Mouse (Mus musculus): Measurements from ENCODE around the gene Ccl22. TPM values are rescaled to one million over a fixed set of nuclear protein-coding genes. Genes with fewer than 3 reads are reported as not detected.

Gene Ccl22
- total RNA-seq, 4 experiments from 2014 or later: 0.22 to 0.72 (median 0.39) TPM; not detected in 1

- DNase-seq (ENCODE audit: low spot score in 2 of 2): no peak
Measured at GRCm38 (mm10) chr8:94778895-94779533, 33.6 kb downstream of the Ccl22 start.

DNA sequence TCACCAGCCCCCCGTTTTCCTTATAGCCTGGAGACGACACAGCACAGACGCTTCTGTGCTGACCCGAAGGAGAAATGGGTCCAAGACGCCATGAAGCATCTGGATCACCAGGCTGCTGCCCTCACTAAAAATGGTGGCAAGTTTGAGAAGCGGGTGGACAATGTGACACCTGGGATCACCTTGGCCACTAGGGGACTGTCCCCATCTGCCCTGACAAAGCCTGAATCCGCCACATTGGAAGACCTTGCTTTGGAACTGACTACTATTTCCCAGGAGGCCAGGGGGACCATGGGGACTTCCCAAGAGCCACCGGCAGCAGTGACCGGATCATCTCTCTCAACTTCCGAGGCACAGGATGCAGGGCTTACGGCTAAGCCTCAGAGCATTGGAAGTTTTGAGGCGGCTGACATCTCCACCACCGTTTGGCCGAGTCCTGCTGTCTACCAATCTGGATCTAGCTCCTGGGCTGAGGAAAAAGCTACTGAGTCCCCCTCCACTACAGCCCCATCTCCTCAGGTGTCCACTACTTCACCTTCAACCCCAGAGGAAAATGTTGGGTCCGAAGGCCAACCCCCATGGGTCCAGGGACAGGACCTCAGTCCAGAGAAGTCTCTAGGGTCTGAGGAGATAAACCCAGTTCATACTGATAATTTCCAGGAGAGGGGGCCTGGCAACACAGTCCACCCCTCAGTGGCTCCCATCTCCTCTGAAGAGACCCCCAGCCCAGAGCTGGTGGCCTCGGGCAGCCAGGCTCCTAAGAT is 34.3 kb downstream of the Ccl22 start:
- no peak for DNase-seq (ENCODE audit: low spot score in 2 of 2)

GRCm38 (mm10) chr8:94780491-94781154 is 35.2 kb downstream of the Ccl22 start:
- DNase-seq (ENCODE audit: low spot score in 2 of 2): no peak

- DNase-seq (ENCODE audit: low spot score in 2 of 2): no peak
Measured at GRCm38 (mm10) chr8:94781155-94781837, 35.9 kb downstream of the Ccl22 start.

DNA sequence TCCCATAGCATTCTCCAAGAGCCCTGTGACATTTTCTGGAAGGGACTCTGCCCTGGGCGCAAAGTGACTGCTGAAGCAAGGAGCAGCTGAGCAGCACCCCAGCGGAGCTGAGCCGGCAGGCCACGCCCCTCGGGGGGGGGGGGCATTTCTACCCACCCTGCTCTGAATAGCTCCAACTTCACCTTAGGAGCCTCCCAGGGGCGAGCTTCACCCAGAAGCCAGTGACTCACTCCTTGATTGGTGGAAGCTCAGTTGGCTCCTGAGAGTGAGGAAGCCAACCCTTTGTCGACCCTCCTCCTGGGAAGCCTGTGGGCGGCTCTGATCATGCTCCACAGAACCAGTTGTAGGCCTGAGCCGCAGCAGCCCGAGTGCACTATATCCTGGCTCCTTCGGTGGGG is 36.4 kb downstream of the Ccl22 start:
- DNase-seq (ENCODE audit: low spot score in 2 of 2): no peak

DNA sequence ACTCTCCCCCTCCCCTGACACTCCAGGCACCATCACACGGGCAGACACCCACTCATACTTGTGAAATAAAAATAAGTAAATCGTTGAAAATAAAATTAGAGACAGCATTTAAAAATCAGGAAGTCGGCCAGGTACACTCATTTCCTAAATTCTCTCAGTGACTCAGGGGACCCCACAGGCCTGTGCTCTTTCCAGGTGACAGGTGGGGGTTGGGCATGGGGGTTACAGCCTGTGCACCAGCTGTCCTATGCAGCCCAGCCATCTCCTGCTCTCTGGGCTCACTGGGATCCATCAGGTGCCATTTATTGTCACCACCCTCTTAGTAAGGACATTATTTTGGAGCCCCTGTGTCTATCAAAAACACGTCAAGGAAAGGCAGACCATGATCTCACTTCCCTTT is 38.5 kb downstream of the Ccl22 start:
- DNase-seq (ENCODE audit: low spot score in 2 of 2): no peak

GRCm38 (mm10) chr8:94785247-94785985 is 40.0 kb downstream of the Ccl22 start:
- DNase-seq (ENCODE audit: low spot score in 2 of 2): no peak

DNA sequence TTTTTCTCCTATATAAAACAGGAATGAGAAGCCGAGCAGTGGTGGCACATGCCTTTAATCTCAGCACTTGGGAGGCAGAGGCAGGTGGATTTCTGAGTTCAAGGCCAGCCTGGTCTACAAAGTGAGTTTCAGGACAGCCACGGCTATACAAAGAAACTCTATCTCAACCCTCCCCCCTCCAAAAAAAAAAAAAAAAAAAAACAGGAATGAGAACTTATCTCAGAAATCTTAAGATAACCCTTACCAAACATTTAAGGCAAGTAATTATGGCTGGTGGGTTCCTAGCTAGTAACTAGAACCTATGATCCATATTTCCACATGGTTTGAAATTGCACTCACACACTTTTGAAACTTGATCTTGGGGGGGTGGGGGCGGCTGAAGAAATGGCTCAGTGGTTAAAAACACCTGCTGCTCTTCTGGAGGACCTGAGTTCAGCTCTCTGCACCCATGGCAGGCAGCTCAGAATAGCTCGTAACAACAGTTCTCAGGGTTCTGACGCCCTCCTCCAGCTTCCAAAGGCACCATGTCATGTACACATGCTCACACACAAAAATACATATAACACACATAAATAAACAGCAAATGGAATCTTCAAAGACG is 40.7 kb downstream of the Ccl22 start:
- DNase-seq (ENCODE audit: low spot score in 2 of 2): no peak

DNA sequence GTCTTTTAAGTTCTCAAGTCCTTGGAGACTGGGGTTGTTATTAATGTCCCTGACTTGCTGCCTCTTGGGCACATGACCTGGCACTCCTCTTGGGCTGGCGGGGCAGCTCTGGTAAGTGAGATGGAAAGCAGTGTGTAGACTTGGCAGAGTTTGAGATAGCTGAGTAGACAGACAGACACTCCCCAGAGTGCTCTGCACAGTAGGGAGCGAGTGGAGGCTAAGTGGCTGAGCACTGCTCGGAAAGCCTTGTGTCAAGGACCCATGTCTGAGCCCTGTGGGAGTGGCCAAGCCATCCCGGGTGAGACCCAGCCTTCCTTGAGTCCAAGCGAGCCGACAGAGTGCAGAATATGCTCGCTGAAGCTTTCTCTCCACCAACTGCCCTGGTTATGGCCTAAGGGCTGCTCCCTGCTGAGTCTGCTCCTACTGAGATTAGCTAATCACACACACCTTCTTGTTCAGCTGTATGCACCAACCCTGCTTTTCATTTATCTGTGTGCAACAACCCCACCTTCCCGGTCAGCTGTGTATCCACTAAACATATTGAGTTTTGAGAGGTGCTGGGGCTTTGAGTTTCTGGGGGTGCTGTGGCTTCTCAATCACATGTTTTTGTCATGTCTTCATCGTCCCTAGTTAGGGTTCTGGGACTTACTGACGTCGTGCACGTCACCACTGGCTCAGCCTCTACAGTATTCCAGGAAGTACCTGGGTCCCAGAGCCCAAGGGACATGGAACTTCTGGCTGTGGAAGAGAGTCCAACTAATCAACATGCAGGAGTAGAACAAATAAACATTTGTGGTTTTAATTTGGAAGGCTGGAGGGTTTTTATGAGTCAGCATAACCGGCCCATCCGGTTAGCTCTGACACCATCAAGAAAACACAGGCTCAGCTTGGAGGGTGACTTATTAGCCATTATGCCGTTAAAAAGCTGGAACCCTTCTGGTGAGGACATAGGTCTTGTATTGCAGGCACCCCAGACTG is 42.4 kb downstream of the Ccl22 start:
- no peak for DNase-seq (ENCODE audit: low spot score in 2 of 2)

DNA sequence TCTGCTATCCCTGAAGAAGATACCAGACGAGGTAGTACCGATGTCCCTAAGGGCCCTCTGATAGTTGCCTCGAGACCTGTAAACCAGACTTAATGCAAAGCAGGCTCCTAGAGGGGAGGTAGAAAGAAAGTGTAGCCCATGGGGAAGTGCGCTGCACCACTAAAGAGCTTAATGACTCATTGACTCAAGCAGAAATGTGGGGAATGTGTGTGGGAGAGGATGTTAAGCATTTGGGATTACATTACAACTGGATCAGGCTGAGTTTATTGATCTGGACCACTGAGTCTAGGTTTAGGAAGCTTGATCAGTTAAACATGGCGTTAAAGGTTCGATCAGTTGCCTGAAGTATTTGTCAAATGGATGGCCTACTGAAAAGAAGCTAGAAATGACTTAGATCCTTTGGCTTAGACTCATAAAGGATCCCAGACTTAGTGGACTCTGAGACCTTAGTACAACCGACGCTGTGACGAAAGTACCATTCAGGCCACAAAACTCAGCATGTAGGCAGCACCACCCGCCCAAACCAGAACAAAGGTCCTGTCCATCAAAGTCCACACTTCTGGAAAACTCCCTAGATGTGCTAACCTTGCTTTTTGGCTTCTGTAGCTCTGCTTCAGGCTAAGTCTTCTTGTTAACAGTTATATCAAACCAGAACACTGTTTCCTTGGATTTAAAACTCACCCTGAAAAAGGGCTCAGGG is 44.0 kb downstream of the Ccl22 start:
- no peak for DNase-seq (ENCODE audit: low spot score in 2 of 2)

- DNase-seq (ENCODE audit: low spot score in 2 of 2): no peak
Measured at GRCm38 (mm10) chr8:94794368-94794767, 49.0 kb downstream of the Ccl22 start.

GRCm38 (mm10) chr8:94794782-94795181 is 49.4 kb downstream of the Ccl22 start:
- no peak for DNase-seq (ENCODE audit: low spot score in 2 of 2)

DNA sequence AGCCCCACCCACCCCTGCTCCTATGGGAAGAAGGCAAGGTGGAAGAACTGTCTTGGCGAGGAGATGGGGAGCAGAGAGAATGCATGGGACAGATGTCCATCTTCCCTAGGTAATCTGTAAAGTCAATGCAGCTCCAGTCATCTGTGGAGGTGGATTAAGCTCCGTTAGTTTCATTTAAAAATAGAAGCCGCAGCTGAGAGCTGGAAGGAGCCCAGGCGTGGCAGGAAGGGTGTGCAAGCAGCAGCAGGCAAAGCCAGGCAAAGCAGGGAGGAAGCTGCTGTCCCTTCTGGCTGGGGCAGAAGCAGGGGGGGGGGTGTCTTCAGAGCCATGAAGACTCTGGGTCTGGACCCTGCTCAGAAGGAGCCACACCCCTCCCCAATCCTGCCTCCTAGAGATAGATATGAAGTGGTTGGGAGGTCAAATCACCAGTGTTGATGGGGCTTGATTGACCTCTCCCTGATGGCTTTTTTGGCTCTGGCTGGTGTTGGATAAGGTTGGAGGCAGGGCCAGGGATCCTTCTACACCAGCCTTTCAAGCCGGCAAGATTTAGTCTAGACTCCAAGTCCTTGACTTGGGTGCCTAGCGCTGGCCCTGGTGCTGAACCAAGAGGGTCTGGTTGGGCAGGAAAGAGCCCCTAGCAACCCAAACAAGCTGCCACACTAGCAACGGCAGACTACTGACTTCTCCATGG is 55.0 kb downstream of the Ccl22 start:
- peak in 1 of 2 experiments; percentile 72 for DNase-seq (ENCODE audit: low spot score in 2 of 2)

Other genes starting within 250 kb of the Ccl22 start
- 10 to 100 TPM; 20.1 to 28.9 (median 23.6) TPM for gene Cpne2, start 212.6 kb upstream of the Ccl22 start, total RNA-seq (2022)
- 10 to 100 TPM; 26.5 to 29.5 (median 28.4) TPM for gene Rspry1, start 143.7 kb upstream of the Ccl22 start, total RNA-seq (2022)
- gene Fam192a, start 143.6 kb upstream of the Ccl22 start, total RNA-seq (2022): 10 to 100 TPM; 31.5 to 40.6 (median 38.9) TPM
- 100 to 1,000 TPM; 141 to 161 (median 143) TPM for gene Arl2bp, start 79.0 kb upstream of the Ccl22 start, total RNA-seq (2022)
- 10 to 100 TPM; 50.9 to 65.5 (median 55.6) TPM for gene Pllp, start 49.3 kb upstream of the Ccl22 start, total RNA-seq (2022)
- gene Cx3cl1, start 26.4 kb downstream of the Ccl22 start, total RNA-seq (2022): 100 to 1,000 TPM; 417 to 480 (median 456) TPM
- 10 to 100 TPM in 1 of 4 experiments, 1 to 10 TPM in 3; 8.3 to 13.8 (median 9.6) TPM for gene Ccl17, start 64.9 kb downstream of the Ccl22 start, total RNA-seq (2022)
- gene Coq9, start 92.7 kb downstream of the Ccl22 start, total RNA-seq (2022): 100 to 1,000 TPM in 1 of 4 experiments, 10 to 100 TPM in 3; 75.6 to 104 (median 90.6) TPM
- 10 to 100 TPM; 70.8 to 75.9 (median 72.0) TPM for gene Ciapin1, start 92.8 kb downstream of the Ccl22 start, total RNA-seq (2022)
- 10 to 100 TPM; 64.6 to 75.4 (median 67.0) TPM for gene Polr2c, start 111.9 kb downstream of the Ccl22 start, total RNA-seq (2022)
- 10 to 100 TPM; 15.1 to 18.3 (median 17.3) TPM for gene Dok4, start 130.7 kb downstream of the Ccl22 start, total RNA-seq (2022)
- 1 to 10 TPM; 1.2 to 2.2 (median 1.8) TPM for gene Ccdc102a, start 172.5 kb downstream of the Ccl22 start, total RNA-seq (2022)
- gene Adgrg5, start 178.1 kb downstream of the Ccl22 start, total RNA-seq (2022): under 1 TPM in 3 of 4 experiments, not detected in 1; 0.17 to 0.95 (median 0.46) TPM
- 10 to 100 TPM; 72.9 to 94.8 (median 80.5) TPM for gene Adgrg1, start 229.2 kb downstream of the Ccl22 start, total RNA-seq (2022)